Mouse (Mus musculus): ENCODE results near the gene Pak3. TPM values are rescaled to one million over a fixed set of nuclear protein-coding genes. Genes with fewer than 3 reads are reported as not detected.

The Pak3 gene
- total and polyA plus RNA-seq, 3 experiments: not detected

DNA sequence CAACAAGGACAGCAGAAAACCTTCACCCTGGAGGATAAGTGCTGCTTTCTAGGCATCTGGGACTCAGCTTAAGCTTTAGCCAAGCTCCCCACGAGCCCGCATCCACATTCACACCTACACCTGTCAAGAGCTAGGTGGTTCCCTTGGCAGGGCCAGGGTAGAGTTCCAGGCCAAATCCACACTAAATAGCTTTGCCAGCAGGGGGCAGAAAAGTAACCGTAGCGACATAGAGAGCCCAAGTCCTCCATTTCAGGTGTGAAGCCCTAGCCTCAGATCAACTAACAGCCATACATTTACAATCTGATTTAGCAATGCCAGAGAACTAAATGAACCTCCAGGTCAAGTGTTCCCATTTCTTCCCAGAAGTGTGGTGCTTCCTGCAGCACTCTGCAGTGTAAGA, 148.6 kb downstream of the Pak3 start:
- no peak for DNase-seq (ENCODE audit: low read depth, low spot score)
- H3K9me3 ChIP-seq (replicated peaks; ENCODE audit: insufficient read depth, low read length): no peaks in the 10 kb centered on the region
- H3K79me2 ChIP-seq (ENCODE audit: control insufficient read depth, insufficient read depth, low read length, poor library complexity): no peaks in the 10 kb centered on the region
- no peak overlapping the region for H3K9ac ChIP-seq (ENCODE audit: control insufficient read depth, low read depth, low read length, poor library complexity, severe bottlenecking)
- H3K27me3 ChIP-seq (ENCODE audit: control insufficient read depth in 1 of 2, insufficient read depth in 2 of 2, low read length in 2 of 2): no peaks in the 10 kb centered on the region
- H3K4me3 ChIP-seq (ENCODE audit: control insufficient read depth in 1 of 2, insufficient read depth in 1 of 2, low read depth in 2 of 2, low read length in 2 of 2): no peak overlapping the region
- H3K27ac ChIP-seq (ENCODE audit: control insufficient read depth, low read depth, low read length): no peak overlapping the region
- TF ChIP-seq MAX (IDR thresholded peaks at IDR 0.05; ENCODE audit: low read length) (no peak), CTCF (IDR thresholded peaks at IDR 0.05 in 2 of 3, conservative IDR thresholded peaks at IDR 0.05 in 1 of 3; ENCODE audit: control insufficient read depth in 1 of 3, insufficient read depth in 1 of 3, low read depth in 2 of 3, low read length in 3 of 3, poor library complexity in 1 of 3, severe bottlenecking in 1 of 3) (0 out of 6 replicates have a peak, but pooled peaks of 1 of the 3 experiments have one; percentile 14), JUND (IDR thresholded peaks at IDR 0.05; ENCODE audit: low read depth, low read length) (no peak)
- H3K4me1 ChIP-seq (ENCODE audit: control insufficient read depth in 1 of 2, insufficient read depth in 2 of 2, low read length in 2 of 2): no peaks in the 10 kb centered on the region
- H3K36me3 ChIP-seq (ENCODE audit: control insufficient read depth in 1 of 2, insufficient read depth in 2 of 2, low read length in 2 of 2): no peaks in the 10 kb centered on the region

DNA sequence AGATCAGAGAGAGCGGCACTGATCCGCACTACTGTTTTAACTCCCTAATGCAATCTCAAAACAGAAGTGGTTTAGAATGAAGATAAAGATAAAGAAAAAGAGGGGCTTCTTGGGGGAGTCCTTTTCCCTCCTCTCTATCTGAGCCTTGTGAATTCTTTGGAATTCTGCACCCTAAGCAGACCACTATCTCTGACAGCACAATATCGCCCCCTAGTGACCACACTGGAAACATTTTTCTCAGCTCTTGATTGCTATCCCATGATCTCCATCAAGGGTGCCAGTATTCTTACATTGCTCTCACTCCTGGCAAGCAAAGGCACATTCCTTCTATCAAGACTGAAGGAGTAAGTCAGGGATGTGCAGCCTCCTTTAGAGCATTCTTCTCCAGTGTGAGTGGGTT, 149.9 kb downstream of the Pak3 start:
- no peaks in the 10 kb centered on the region for H3K4me1 ChIP-seq (ENCODE audit: control insufficient read depth in 1 of 2, insufficient read depth in 2 of 2, low read length in 2 of 2)
- H3K36me3 ChIP-seq (ENCODE audit: control insufficient read depth in 1 of 2, insufficient read depth in 2 of 2, low read length in 2 of 2): no peaks in the 10 kb centered on the region
- no peaks in the 10 kb centered on the region for H3K9me3 ChIP-seq (replicated peaks; ENCODE audit: insufficient read depth, low read length)
- H3K27me3 ChIP-seq (ENCODE audit: control insufficient read depth in 1 of 2, insufficient read depth in 2 of 2, low read length in 2 of 2): no peaks in the 10 kb centered on the region
- no peak overlapping the region for H3K4me3 ChIP-seq (ENCODE audit: control insufficient read depth in 1 of 2, insufficient read depth in 1 of 2, low read depth in 2 of 2, low read length in 2 of 2)
- H3K27ac ChIP-seq (ENCODE audit: control insufficient read depth, low read depth, low read length): no peak overlapping the region
- no peak overlapping the region for H3K9ac ChIP-seq (ENCODE audit: control insufficient read depth, low read depth, low read length, poor library complexity, severe bottlenecking)
- no peaks in the 10 kb centered on the region for H3K79me2 ChIP-seq (ENCODE audit: control insufficient read depth, insufficient read depth, low read length, poor library complexity)
- TF ChIP-seq CTCF (IDR thresholded peaks at IDR 0.05 in 2 of 3, conservative IDR thresholded peaks at IDR 0.05 in 1 of 3; ENCODE audit: control insufficient read depth in 1 of 3, insufficient read depth in 1 of 3, low read depth in 2 of 3, low read length in 3 of 3, poor library complexity in 1 of 3, severe bottlenecking in 1 of 3) (peak; percentile 31 to 57 (median 42); a peak in 5 of 6 replicates), RAD21 (IDR thresholded peaks at IDR 0.05; ENCODE audit: low read depth, low read length) (peak; percentile 12), SIN3A (IDR thresholded peaks at IDR 0.05; ENCODE audit: low read length) (no peak), CHD1 (IDR thresholded peaks at IDR 0.05; ENCODE audit: low read depth, low read length) (no peak)
- peak; percentile 19 for DNase-seq (ENCODE audit: low read depth, low spot score)

DNA sequence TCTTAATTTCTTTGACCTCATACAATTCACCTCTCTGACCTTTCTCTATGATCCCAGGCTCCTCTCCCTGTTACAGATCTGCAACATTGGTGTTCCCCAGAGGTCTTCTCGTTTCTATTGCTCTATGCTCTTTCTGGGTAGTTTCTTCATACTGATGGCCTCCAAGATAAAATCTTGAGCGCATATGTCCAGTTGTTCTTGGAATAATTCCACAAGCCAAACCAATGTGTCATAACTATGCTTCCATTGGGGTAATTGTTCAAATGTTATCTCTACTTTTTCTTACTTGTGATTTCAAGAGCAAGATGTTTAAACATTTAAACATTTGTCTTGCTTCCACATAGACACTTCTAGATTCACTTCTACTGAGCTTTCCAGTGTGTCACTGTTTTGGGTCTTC, 160.2 kb downstream of the Pak3 start:
- no peaks in the 10 kb centered on the region for H3K79me2 ChIP-seq (ENCODE audit: control insufficient read depth, insufficient read depth, low read length, poor library complexity)
- no peaks in the 10 kb centered on the region for H3K4me1 ChIP-seq (ENCODE audit: control insufficient read depth in 1 of 2, insufficient read depth in 2 of 2, low read length in 2 of 2)
- H3K27me3 ChIP-seq (ENCODE audit: control insufficient read depth in 1 of 2, insufficient read depth in 2 of 2, low read length in 2 of 2): no peaks in the 10 kb centered on the region
- no peak overlapping the region for H3K4me3 ChIP-seq (ENCODE audit: control insufficient read depth in 1 of 2, insufficient read depth in 1 of 2, low read depth in 2 of 2, low read length in 2 of 2)
- H3K9ac ChIP-seq (ENCODE audit: control insufficient read depth, low read depth, low read length, poor library complexity, severe bottlenecking): no peak overlapping the region
- no peak overlapping the region for H3K27ac ChIP-seq (ENCODE audit: control insufficient read depth, low read depth, low read length)
- TF ChIP-seq CHD2 (IDR thresholded peaks at IDR 0.05; ENCODE audit: low read length) (no peak), NRF1 (IDR thresholded peaks at IDR 0.05; ENCODE audit: insufficient read depth, low read depth, low read length, poor library complexity, severe bottlenecking) (no peak), RAD21 (IDR thresholded peaks at IDR 0.05; ENCODE audit: low read depth, low read length) (no peak), ELF1 (IDR thresholded peaks at IDR 0.05; ENCODE audit: low read depth, low read length) (no peak), RCOR1 (IDR thresholded peaks at IDR 0.05; ENCODE audit: low read depth, low read length) (no peak), CTCF (IDR thresholded peaks at IDR 0.05 in 2 of 3, conservative IDR thresholded peaks at IDR 0.05 in 1 of 3; ENCODE audit: control insufficient read depth in 1 of 3, insufficient read depth in 1 of 3, low read depth in 2 of 3, low read length in 3 of 3, poor library complexity in 1 of 3, severe bottlenecking in 1 of 3) (no peak), CHD1 (IDR thresholded peaks at IDR 0.05; ENCODE audit: low read depth, low read length) (no peak), E2F4 (IDR thresholded peaks at IDR 0.05; ENCODE audit: borderline replicate concordance, low read depth, low read length) (no peak), SMC3 (IDR thresholded peaks at IDR 0.05; ENCODE audit: low read depth, low read length) (no peak), TBP (IDR thresholded peaks at IDR 0.05; ENCODE audit: low read depth, low read length) (no peak), GATA1 (IDR thresholded peaks at IDR 0.05; ENCODE audit: low read depth, low read length) (no peak), SIN3A (IDR thresholded peaks at IDR 0.05; ENCODE audit: low read length) (no peak), POLR2A (IDR thresholded peaks at IDR 0.05; ENCODE audit: control insufficient read depth in 1 of 2, insufficient read depth in 1 of 2, low read depth in 1 of 2, low read length in 2 of 2, poor library complexity in 1 of 2) (no peak), JUND (IDR thresholded peaks at IDR 0.05; ENCODE audit: low read depth, low read length) (no peak), BHLHE40 (IDR thresholded peaks at IDR 0.05; ENCODE audit: borderline replicate concordance, low read depth, low read length) (no peak)
- H3K36me3 ChIP-seq (ENCODE audit: control insufficient read depth in 1 of 2, insufficient read depth in 2 of 2, low read length in 2 of 2): no peaks in the 10 kb centered on the region
- no peak for DNase-seq (ENCODE audit: low read depth, low spot score)
- H3K9me3 ChIP-seq (replicated peaks; ENCODE audit: insufficient read depth, low read length): no peaks in the 10 kb centered on the region

Data from MEL (cell line).